Mouse (Mus musculus) kidney, postnatal 0 days (tissue): Measurements from ENCODE around the gene Cpne8. TPM values are rescaled to one million over a fixed set of nuclear protein-coding genes. Genes with fewer than 3 reads are reported as not detected.

Source experiments
- ATAC-seq: fragments of 200-750 bp; cut with Nextera tagmentation; replicated peaks from 2 replicates; pipeline ENCODE4 v1.8.0; 2017; ENCODE audit warnings: low read depth, moderate number of reproducible peaks, moderate TSS enrichment, moderate library complexity; ENCODE audit not compliant: low FRiP score
- DNase-seq: peaks from one replicate; pipeline ENCODE4 v3.0.0-alpha.2; 2016; ENCODE audit warnings: low spot score
- H3K27ac ChIP-seq: fragments of 300-500 bp; sonication (generic); 2 replicates; pipeline ENCODE4 v1.5.1; 2014; ENCODE audit warnings: mild to moderate bottlenecking
- H3K27me3 ChIP-seq: fragments of 300-500 bp; sonication (generic); 2 replicates; pipeline ENCODE4 v1.6.1; 2014; ENCODE audit warnings: low read length, mixed read lengths; ENCODE audit not compliant: insufficient read depth
- H3K36me3 ChIP-seq: fragments of 300-500 bp; sonication (generic); 2 replicates; pipeline ENCODE4 v1.6.1; 2014; ENCODE audit warnings: low read length, mixed read lengths; ENCODE audit not compliant: insufficient read depth
- H3K4me1 ChIP-seq: fragments of 300-500 bp; sonication (generic); replicated peaks from 2 replicates; pipeline ENCODE4 v1.6.1; 2014; ENCODE audit warnings: antibody characterized with exemption, low read length, mixed read lengths; ENCODE audit not compliant: insufficient read depth
- H3K4me2 ChIP-seq: fragments of 300-500 bp; sonication (generic); 2 replicates; pipeline ENCODE4 v1.6.1; 2014; ENCODE audit warnings: mild to moderate bottlenecking, low read length, moderate library complexity, mixed read lengths
- H3K4me3 ChIP-seq: fragments of 300-500 bp; sonication (generic); replicated peaks from 2 replicates; pipeline ENCODE4 v1.5.1; 2014; ENCODE audit warnings: low read depth, low read length
- H3K9ac ChIP-seq: fragments of 300-500 bp; sonication (generic); 2 replicates; pipeline ENCODE4 v1.6.1; 2014; ENCODE audit warnings: low read depth, low read length
- H3K9me3 ChIP-seq: fragments of 300-500 bp; sonication (generic); replicated peaks from 2 replicates; pipeline ENCODE4 v1.6.1; 2016; ENCODE audit warnings: low read length, inconsistent platforms, mixed read lengths
- CTCF ChIP-seq: IDR thresholded peaks from 2 replicates; pipeline ENCODE4 v1.5.1; 2016; ENCODE audit warnings: antibody characterized with exemption, low read depth, mild to moderate bottlenecking, moderate library complexity
- WGBS: fragments of 180-500 bp; shearing (Covaris S2); extraction: QIAGEN DNeasy Blood & Tissue Kit; methylation state at CpG from one replicate; pipeline ENCODE4 v1.1.7; 2014; 5-methylcytosine and 5-hydroxymethylcytosine counted together
- polyA plus RNA-seq: library from polyadenylated mRNA; unstranded; fragments of >200 nt; fragmentation: Nextera tagmentation; extraction: Ambion mirVana; gene quantifications from 2 replicates; pipeline ENCODE4 v1.2.1, GENCODE M21; 2015

Cpne8 gene
- 22.5 and 25.5 TPM in 2 replicates for polyA plus RNA-seq

GRCm38 (mm10) chr15:90678985-90679759, at the start of gene Cpne8:
Cpne8 (minus strand) TSS chr15:90679432.
- Histone ChIP-seq H3K27ac (peak within 1 kb of the TSS; percentile 54; the same call in 1 of the 2 replicates), H3K9me3 (no peaks in the 10 kb centered on the region), H3K9ac (peak within 1 kb of the TSS; percentile 51), H3K4me1 (no peaks in the 10 kb centered on the region), H3K36me3 (no peaks in the 10 kb centered on the region), H3K27me3 (no peaks in the 10 kb centered on the region), H3K4me2 (peak within 1 kb of the TSS; percentile 98), H3K4me3 (peak within 1 kb of the TSS; percentile 67)
- WGBS, result under 1% methylated on average over 51 of the region's 56 CpGs
- peak; percentile 68 for DNase-seq
- peak; percentile 77 for ATAC-seq
- no peak for TF ChIP-seq CTCF

GRCm38 (mm10) chr15:90717717-90718116, 38.5 kb upstream of the Cpne8 start:
- WGBS, result 73% methylated on average over 4 of the region's 4 CpGs
- DNase-seq (no peak), ATAC-seq (no peak)
- no peak overlapping the region for H3K4me2 ChIP-seq
- TF ChIP-seq CTCF, result no peak
- no peaks in the 10 kb centered on the region for H3K27me3 ChIP-seq
- no peaks in the 10 kb centered on the region for H3K4me1 ChIP-seq
- no peak overlapping the region for H3K4me3 ChIP-seq
- H3K27ac ChIP-seq, result no peak overlapping the region
- H3K36me3 ChIP-seq, result no peaks in the 10 kb centered on the region
- H3K9ac ChIP-seq, result no peak overlapping the region
- H3K9me3 ChIP-seq, result no peaks in the 10 kb centered on the region

- WGBS, result 73% methylated on average over 7 of the region's 7 CpGs
- TF ChIP-seq CTCF, result no peak
- no peak for DNase-seq
- Histone ChIP-seq H3K9ac (no peak overlapping the region), H3K4me2 (no peak overlapping the region), H3K4me3 (no peak overlapping the region), H3K4me1 (no peaks in the 10 kb centered on the region), H3K27me3 (no peaks in the 10 kb centered on the region), H3K27ac (no peak overlapping the region), H3K36me3 (no peaks in the 10 kb centered on the region), H3K9me3 (no peaks in the 10 kb centered on the region)
- ATAC-seq, result no peak
Measured at GRCm38 (mm10) chr15:90709296-90709695, 30.1 kb upstream of the Cpne8 start.

GRCm38 (mm10) chr15:90704314-90704713, 25.1 kb upstream of the Cpne8 start:
- TF ChIP-seq CTCF, result no peak
- ATAC-seq, result no peak
- Histone ChIP-seq H3K4me1 (no peaks in the 10 kb centered on the region), H3K9me3 (no peaks in the 10 kb centered on the region), H3K4me3 (no peak overlapping the region), H3K27me3 (no peaks in the 10 kb centered on the region), H3K27ac (no peak overlapping the region), H3K36me3 (no peaks in the 10 kb centered on the region), H3K4me2 (no peak overlapping the region), H3K9ac (no peak overlapping the region)
- WGBS, result 46% methylated on average over 5 of the region's 5 CpGs
- no peak for DNase-seq

- no peak for TF ChIP-seq CTCF
- Histone ChIP-seq H3K9ac (no peak overlapping the region), H3K4me3 (no peak overlapping the region), H3K27ac (no peak overlapping the region), H3K4me1 (no peaks in the 10 kb centered on the region), H3K9me3 (no peaks in the 10 kb centered on the region), H3K27me3 (no peaks in the 10 kb centered on the region), H3K4me2 (no peak overlapping the region), H3K36me3 (no peaks in the 10 kb centered on the region)
- DNase-seq (peak; percentile 4), ATAC-seq (no peak)
- 49% methylated on average over 11 of the region's 11 CpGs for WGBS
Measured at GRCm38 (mm10) chr15:90703502-90704232, 24.4 kb upstream of the Cpne8 start.

- Histone ChIP-seq H3K4me2 (no peak overlapping the region), H3K36me3 (no peaks in the 10 kb centered on the region), H3K27ac (no peak overlapping the region), H3K27me3 (no peaks in the 10 kb centered on the region), H3K9ac (no peak overlapping the region), H3K4me1 (no peaks in the 10 kb centered on the region), H3K9me3 (no peaks in the 10 kb centered on the region), H3K4me3 (no peak overlapping the region)
- WGBS, result 96% methylated on average over 6 of the region's 6 CpGs
- DNase-seq (no peak), ATAC-seq (no peak)
- no peak for TF ChIP-seq CTCF
Measured at GRCm38 (mm10) chr15:90686770-90687169, 7.5 kb upstream of the Cpne8 start.
